Mouse (Mus musculus) limb, embryonic 13.5 days (tissue): ENCODE measurements around the gene Zfp82. TPM values are rescaled to one million over a fixed set of nuclear protein-coding genes. Genes with fewer than 3 reads are reported as not detected.

ENCODE experiments used
- ATAC-seq: fragments of 200-750 bp; cut with Nextera tagmentation; 2 replicates; pipeline ENCODE4 v1.8.0; 2017; ENCODE audit warnings: low read depth, moderate number of reproducible peaks, moderate TSS enrichment; ENCODE audit not compliant: low FRiP score
- H3K27ac ChIP-seq: fragments of 300-500 bp; sonication (generic); 2 replicates; pipeline ENCODE4 v1.5.1; 2015; ENCODE audit warnings: inconsistent platforms, mild to moderate bottlenecking, moderate library complexity
- H3K27me3 ChIP-seq: fragments of 300-500 bp; sonication (generic); 2 replicates; pipeline ENCODE4 v1.6.1; 2015; ENCODE audit warnings: mild to moderate bottlenecking, inconsistent platforms
- H3K36me3 ChIP-seq: fragments of 300-500 bp; sonication (generic); 2 replicates; pipeline ENCODE4 v1.6.1; 2015; ENCODE audit warnings: inconsistent platforms, mild to moderate bottlenecking, moderate library complexity
- H3K4me1 ChIP-seq: fragments of 300-500 bp; sonication (generic); 2 replicates; pipeline ENCODE4 v1.6.1; 2015; ENCODE audit warnings: inconsistent platforms
- H3K4me2 ChIP-seq: fragments of 300-500 bp; sonication (generic); replicated peaks from 2 replicates; pipeline ENCODE4 v1.6.1; 2015; ENCODE audit warnings: inconsistent platforms, mild to moderate bottlenecking, moderate library complexity
- H3K4me3 ChIP-seq: fragments of 300-500 bp; sonication (generic); 2 replicates; pipeline ENCODE4 v1.5.1; 2015; ENCODE audit warnings: moderate library complexity, mild to moderate bottlenecking, inconsistent platforms
- H3K9ac ChIP-seq: fragments of 300-500 bp; sonication (generic); 2 replicates; pipeline ENCODE4 v1.6.1; 2015; ENCODE audit warnings: mild to moderate bottlenecking, inconsistent platforms
- H3K9me3 ChIP-seq: fragments of 300-500 bp; sonication (generic); 2 replicates; pipeline ENCODE4 v1.6.1; 2016; ENCODE audit warnings: inconsistent platforms
- WGBS: fragments of 180-500 bp; shearing (Covaris S2); methylation state at CpG from one replicate; pipeline ENCODE4 v1.1.7; 2015; 5-methylcytosine and 5-hydroxymethylcytosine counted together
- polyA plus RNA-seq: library from polyadenylated mRNA; unstranded; fragments of >200 nt; fragmentation: Nextera tagmentation; extraction: Ambion mirVana; gene quantifications from 2 replicates; pipeline ENCODE4 v1.2.1, GENCODE M21; 2015

The Zfp82 gene
- polyA plus RNA-seq, 1 experiment from 2014 or later, result 9.7 TPM

DNA sequence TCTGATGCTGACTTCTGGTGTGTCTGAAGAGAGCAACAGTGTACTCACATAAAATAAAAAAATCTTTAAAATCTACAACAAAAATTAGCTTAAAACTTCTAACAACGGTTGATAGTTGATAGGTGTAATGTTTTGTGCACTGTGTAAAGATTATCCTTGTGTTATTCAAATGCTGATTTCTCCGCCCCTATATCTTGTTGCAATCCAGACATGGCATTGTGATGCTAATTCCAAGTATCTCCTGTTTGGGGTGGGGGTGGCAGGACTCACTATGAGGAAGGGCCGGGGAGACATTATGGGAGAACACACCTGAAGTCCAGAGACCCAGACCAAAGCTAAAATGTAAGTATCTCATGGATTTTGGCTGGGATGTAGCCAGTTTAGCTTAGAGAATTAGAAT, 41.3 kb downstream of the Zfp82 start:
- no peak for ATAC-seq
- H3K9ac ChIP-seq, result no peak overlapping the region
- no peak overlapping the region for H3K4me2 ChIP-seq
- H3K36me3 ChIP-seq, result peaks cover 21% of the 10 kb centered on the region
- H3K4me3 ChIP-seq, result no peak overlapping the region
- H3K27me3 ChIP-seq, result no peaks in the 10 kb centered on the region
- H3K4me1 ChIP-seq, result peaks cover 1% of the 10 kb centered on the region; the same call in 1 of the 2 replicates
- no peaks in the 10 kb centered on the region for H3K9me3 ChIP-seq
- H3K27ac ChIP-seq, result no peak overlapping the region
- WGBS, result 85% methylated on average over 3 of the region's 3 CpGs

GRCm38 (mm10) chr7:30030677-30031076, 42.0 kb downstream of the Zfp82 start:
- peaks cover 4% of the 10 kb centered on the region; the same call in 1 of the 2 replicates for H3K4me1 ChIP-seq
- no peak overlapping the region for H3K4me2 ChIP-seq
- H3K9ac ChIP-seq, result no peak overlapping the region
- no peaks in the 10 kb centered on the region for H3K27me3 ChIP-seq
- ATAC-seq, result no peak
- H3K36me3 ChIP-seq, result peaks cover 27% of the 10 kb centered on the region
- no peaks in the 10 kb centered on the region for H3K9me3 ChIP-seq
- 39% methylated on average over 6 of the region's 6 CpGs for WGBS
- no peak overlapping the region for H3K27ac ChIP-seq
- no peak overlapping the region for H3K4me3 ChIP-seq

- H3K9me3 ChIP-seq, result no peaks in the 10 kb centered on the region
- no peaks in the 10 kb centered on the region for H3K27me3 ChIP-seq
- WGBS, result 90% methylated on average over 3 of the region's 3 CpGs
- H3K4me1 ChIP-seq, result peaks cover 4% of the 10 kb centered on the region; the same call in 1 of the 2 replicates
- no peak overlapping the region for H3K4me3 ChIP-seq
- peaks cover 46% of the 10 kb centered on the region for H3K36me3 ChIP-seq
- no peak for ATAC-seq
- H3K9ac ChIP-seq, result no peak overlapping the region
- no peak overlapping the region for H3K27ac ChIP-seq
- H3K4me2 ChIP-seq, result no peak overlapping the region
Measured at GRCm38 (mm10) chr7:30028572-30028971, 44.1 kb downstream of the Zfp82 start.

DNA sequence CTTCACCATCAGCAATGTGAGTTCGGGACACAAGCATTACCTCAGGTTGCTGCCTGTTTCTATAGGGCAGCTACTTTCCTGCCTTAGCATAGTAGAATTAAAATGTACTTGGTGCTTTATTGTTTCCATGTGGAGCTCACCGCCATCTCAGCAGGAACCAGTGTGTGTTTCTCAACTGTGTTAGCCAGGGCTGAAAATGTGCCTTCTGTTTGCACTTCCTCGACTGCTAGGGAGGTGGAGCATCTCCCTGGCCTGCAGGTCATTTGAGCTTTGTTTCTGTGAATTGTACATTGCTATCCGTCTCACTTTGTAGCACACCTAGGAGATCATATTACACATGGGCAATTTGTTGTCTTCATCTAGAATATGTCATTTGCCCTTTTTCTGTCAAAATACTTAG, 45.4 kb downstream of the Zfp82 start:
- H3K27ac ChIP-seq, result no peak overlapping the region
- H3K4me3 ChIP-seq, result no peak overlapping the region
- peaks cover 59% of the 10 kb centered on the region for H3K36me3 ChIP-seq
- H3K27me3 ChIP-seq, result no peaks in the 10 kb centered on the region
- H3K9me3 ChIP-seq, result no peaks in the 10 kb centered on the region
- H3K4me1 ChIP-seq, result peaks cover 4% of the 10 kb centered on the region; the same call in 1 of the 2 replicates
- H3K9ac ChIP-seq, result no peak overlapping the region
- 37% methylated on average over 4 of the region's 4 CpGs for whole genome bisulfite sequencing
- H3K4me2 ChIP-seq, result no peak overlapping the region
- ATAC-seq, result no peak

DNA sequence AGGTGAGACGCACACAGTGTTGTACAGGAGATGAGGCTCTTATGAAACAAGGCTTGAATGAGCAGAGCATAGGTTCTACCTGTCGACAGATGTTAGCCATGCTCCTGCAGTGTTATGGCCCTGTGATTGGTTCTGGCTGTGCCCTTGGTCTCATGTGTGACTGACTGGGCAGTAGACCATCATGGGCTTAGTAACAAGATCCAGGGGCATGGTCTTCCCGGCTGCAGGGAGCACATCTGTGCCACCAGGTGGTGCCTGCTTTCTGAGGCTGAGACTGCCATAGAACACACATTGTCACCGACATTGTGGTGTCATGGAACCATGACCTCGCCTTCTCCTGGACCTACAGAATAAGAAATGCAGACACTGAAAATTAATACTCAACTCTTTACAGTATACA, 47.3 kb downstream of the Zfp82 start:
- peaks cover 4% of the 10 kb centered on the region; the same call in 1 of the 2 replicates for H3K4me1 ChIP-seq
- no peak overlapping the region for H3K4me3 ChIP-seq
- no peaks in the 10 kb centered on the region for H3K27me3 ChIP-seq
- WGBS, result 67% methylated on average over 5 of the region's 5 CpGs
- peaks cover 78% of the 10 kb centered on the region for H3K36me3 ChIP-seq
- H3K27ac ChIP-seq, result no peak overlapping the region
- no peak overlapping the region for H3K9ac ChIP-seq
- H3K9me3 ChIP-seq, result no peaks in the 10 kb centered on the region
- no peak for ATAC-seq
- H3K4me2 ChIP-seq, result no peak overlapping the region

DNA sequence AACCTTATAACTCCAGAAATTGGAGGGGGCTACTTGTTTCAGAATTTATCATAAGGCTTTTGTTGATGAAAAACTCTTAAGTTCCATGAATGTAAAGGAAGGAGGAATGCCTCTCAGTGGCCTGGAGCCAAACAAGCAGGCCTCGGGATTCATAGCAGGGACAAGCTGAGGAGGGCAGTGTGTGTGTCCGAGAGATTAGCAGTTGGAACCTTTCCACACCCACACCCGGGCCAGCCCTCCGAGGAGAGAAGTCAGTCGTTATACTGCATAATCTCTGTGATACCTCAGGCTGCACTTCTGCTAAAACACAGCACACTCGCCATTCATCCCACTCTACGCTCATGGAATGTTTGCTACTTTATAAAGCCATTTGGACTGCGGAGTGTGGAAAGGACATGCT, 48.9 kb downstream of the Zfp82 start:
- 94% methylated on average over 8 of the region's 8 CpGs for WGBS
- no peak overlapping the region for H3K9ac ChIP-seq
- ATAC-seq, result no peak

GRCm38 (mm10) chr7:30023324-30023723, 49.4 kb downstream of the Zfp82 start:
- Histone ChIP-seq H3K4me1 (peaks cover 4% of the 10 kb centered on the region; the same call in 1 of the 2 replicates), H3K9ac (no peak overlapping the region), H3K9me3 (no peaks in the 10 kb centered on the region), H3K4me2 (no peak overlapping the region), H3K36me3 (peaks cover 92% of the 10 kb centered on the region), H3K4me3 (no peak overlapping the region), H3K27ac (no peak overlapping the region), H3K27me3 (no peaks in the 10 kb centered on the region)
- no peak for ATAC-seq
- WGBS, result 95% methylated on average over 9 of the region's 9 CpGs

More for the DNA sequence above, 48.9 kb downstream of the Zfp82 start:
- no peaks in the 10 kb centered on the region for H3K27me3 ChIP-seq
- no peak overlapping the region for H3K4me2 ChIP-seq
- no peaks in the 10 kb centered on the region for H3K9me3 ChIP-seq
- no peak overlapping the region for H3K4me3 ChIP-seq
- H3K36me3 ChIP-seq, result peaks cover 91% of the 10 kb centered on the region
- H3K4me1 ChIP-seq, result peaks cover 4% of the 10 kb centered on the region; the same call in 1 of the 2 replicates
- H3K27ac ChIP-seq, result no peak overlapping the region

DNA sequence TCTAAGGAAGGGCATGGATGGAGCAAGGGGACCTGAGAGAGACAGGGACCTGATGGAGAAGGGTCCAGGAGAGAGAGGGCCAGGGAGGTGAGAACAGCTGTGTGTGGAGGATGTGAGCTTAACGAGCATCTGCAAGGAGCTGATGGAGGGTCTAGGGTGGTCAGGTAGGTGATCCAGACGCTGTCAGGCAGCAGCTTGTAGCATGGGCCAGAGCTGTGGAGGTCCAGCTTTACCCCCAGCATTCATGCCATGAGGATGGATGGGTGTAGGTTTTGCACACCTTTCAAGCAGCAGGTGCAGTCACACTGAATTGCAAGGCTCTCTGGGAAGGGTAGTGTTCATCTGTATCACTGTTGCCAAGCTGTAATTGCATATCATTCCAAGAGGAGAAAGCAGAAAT, 53.2 kb downstream of the Zfp82 start:
- 92% methylated on average over 2 of the region's 2 CpGs for WGBS
- H3K4me2 ChIP-seq, result no peak overlapping the region
- no peak overlapping the region for H3K4me3 ChIP-seq
- no peak for ATAC-seq
- no peak overlapping the region for H3K27ac ChIP-seq
- H3K27me3 ChIP-seq, result no peaks in the 10 kb centered on the region
- no peaks in the 10 kb centered on the region for H3K4me1 ChIP-seq
- no peak overlapping the region for H3K9ac ChIP-seq
- peaks cover 94% of the 10 kb centered on the region for H3K36me3 ChIP-seq
- no peaks in the 10 kb centered on the region for H3K9me3 ChIP-seq

DNA sequence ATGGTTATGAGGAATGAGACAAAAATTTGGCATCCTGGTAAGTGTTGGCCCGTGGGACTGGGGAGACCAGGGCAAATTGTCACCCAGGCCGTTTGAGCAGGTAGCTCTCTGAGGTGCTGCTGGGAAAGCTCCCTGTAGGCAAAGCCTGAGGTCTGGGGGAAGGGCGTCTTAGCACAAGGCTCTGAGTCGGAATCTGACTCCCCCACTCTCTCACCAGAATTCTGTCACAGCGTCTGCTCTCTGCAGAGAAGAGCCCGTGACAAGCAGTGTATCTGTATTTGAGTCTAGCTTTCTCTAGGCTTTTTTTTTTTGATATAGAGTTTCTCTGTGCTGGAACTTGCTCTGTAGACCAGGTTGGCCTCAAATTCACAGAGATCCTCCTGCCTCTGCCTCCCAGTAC, 55.5 kb downstream of the Zfp82 start:
- H3K9me3 ChIP-seq, result no peaks in the 10 kb centered on the region
- H3K4me3 ChIP-seq, result no peak overlapping the region
- ATAC-seq, result no peak
- H3K9ac ChIP-seq, result no peak overlapping the region
- H3K4me1 ChIP-seq, result no peaks in the 10 kb centered on the region
- no peak overlapping the region for H3K27ac ChIP-seq
- no peak overlapping the region for H3K4me2 ChIP-seq
- WGBS, result 92% methylated on average over 6 of the region's 6 CpGs
- peaks cover 86% of the 10 kb centered on the region for H3K36me3 ChIP-seq
- no peaks in the 10 kb centered on the region for H3K27me3 ChIP-seq

DNA sequence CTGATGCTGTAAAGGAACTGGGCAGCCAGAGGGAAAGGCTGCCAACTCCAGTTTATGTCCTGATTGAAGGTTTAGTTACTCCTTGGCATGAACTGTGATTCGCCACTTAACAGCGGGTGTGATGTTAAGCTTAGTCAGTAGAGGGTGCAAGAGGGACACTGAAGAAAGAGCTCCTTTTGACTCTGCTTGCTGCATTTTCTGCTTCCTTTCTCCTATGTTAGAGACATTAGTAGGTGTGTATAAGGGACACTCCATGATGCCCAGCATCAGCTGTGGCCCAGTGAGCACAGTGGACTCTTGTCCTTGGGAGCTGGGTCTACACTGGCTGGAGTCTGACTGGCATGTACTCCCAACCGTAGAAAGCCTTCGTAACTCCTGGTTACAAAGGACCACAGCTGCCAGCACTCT, 59.7 kb downstream of the Zfp82 start:
- H3K27ac ChIP-seq, result no peak overlapping the region
- H3K27me3 ChIP-seq, result no peaks in the 10 kb centered on the region
- no peaks in the 10 kb centered on the region for H3K9me3 ChIP-seq
- no peak for ATAC-seq
- H3K9ac ChIP-seq, result no peak overlapping the region
- H3K4me2 ChIP-seq, result no peak overlapping the region
- peaks cover 8% of the 10 kb centered on the region for H3K4me1 ChIP-seq
- H3K36me3 ChIP-seq, result peaks cover 80% of the 10 kb centered on the region
- WGBS, result 83% methylated on average over 4 of the region's 4 CpGs
- H3K4me3 ChIP-seq, result no peak overlapping the region

- H3K4me3 ChIP-seq, result no peak overlapping the region
- WGBS, result 74% methylated on average over 10 of the region's 10 CpGs
- no peaks in the 10 kb centered on the region for H3K9me3 ChIP-seq
- peaks cover 14% of the 10 kb centered on the region for H3K4me1 ChIP-seq
- peak overlapping the region; percentile 63; the same call in 1 of the 2 replicates for H3K27ac ChIP-seq
- H3K36me3 ChIP-seq, result peaks cover 73% of the 10 kb centered on the region
- H3K27me3 ChIP-seq, result no peaks in the 10 kb centered on the region
- ATAC-seq, result no peak
- H3K4me2 ChIP-seq, result no peak overlapping the region
- H3K9ac ChIP-seq, result no peak overlapping the region
Measured at GRCm38 (mm10) chr7:30010551-30011195, 62.0 kb downstream of the Zfp82 start.

GRCm38 (mm10) chr7:30009321-30010085, 63.2 kb downstream of the Zfp82 start:
- no peak overlapping the region for H3K9ac ChIP-seq
- 82% methylated on average over 21 of the region's 21 CpGs for WGBS
- H3K9me3 ChIP-seq, result no peaks in the 10 kb centered on the region
- no peak for ATAC-seq
- H3K27ac ChIP-seq, result peak overlapping the region; percentile 85
- peaks cover 71% of the 10 kb centered on the region for H3K36me3 ChIP-seq
- H3K4me2 ChIP-seq, result no peak overlapping the region
- H3K4me1 ChIP-seq, result peaks cover 14% of the 10 kb centered on the region
- H3K4me3 ChIP-seq, result no peak overlapping the region
- H3K27me3 ChIP-seq, result no peaks in the 10 kb centered on the region
